Mouse (Mus musculus): ENCODE data around the gene Actr5. TPM values are rescaled to one million over a fixed set of nuclear protein-coding genes. Genes with fewer than 3 reads are reported as not detected.
A peak's percentile ranks its signal among the peaks of the same experiment; 100 is the strongest.

Gene Actr5
- polyA plus RNA-seq, 1 experiment from 2014 or later, result 8.7 TPM

DNA sequence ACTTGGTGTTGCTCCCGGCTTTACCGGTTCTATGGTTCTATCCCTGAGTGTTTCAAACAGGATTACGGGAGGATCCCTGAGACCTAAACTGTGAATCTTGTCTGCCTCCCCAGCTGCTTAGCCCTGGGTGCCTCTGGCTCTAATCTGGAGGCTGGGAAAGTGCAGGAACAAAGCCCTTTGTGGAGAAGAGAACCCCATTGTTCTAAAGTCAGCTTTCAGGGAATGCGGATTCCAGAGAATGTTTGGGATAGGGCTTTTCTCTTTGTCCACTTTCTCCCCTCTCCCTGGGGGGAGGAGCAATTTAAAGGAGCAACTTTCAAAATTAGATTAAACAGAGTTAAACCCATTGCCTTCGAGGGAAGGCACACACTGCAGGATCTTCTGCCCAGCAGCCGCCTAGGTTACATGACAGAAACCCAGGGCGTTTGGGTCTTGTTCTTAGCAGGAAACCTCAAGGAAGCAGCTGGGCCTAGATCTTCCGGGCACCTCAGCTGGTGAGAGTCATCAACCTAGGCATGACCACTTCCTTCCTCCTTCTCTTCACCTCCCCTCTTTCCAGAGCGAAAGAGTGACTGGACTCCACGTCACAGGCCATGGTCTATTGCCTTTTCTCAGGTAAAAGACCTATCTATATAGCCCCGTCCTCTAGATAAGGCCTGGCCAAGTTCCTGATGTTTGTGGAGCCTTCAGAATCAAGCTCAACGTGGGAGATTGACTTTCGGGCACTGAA, 41.5 kb downstream of the Actr5 start:
- Histone ChIP-seq H3K4me1 (ENCODE audit: control insufficient read depth, insufficient read depth, low read length) (peaks cover 11% of the 10 kb centered on the region), H3K27me3 (ENCODE audit: control insufficient read depth, insufficient read depth, low read length) (peaks cover 35% of the 10 kb centered on the region), H3K9ac (ENCODE audit: low read depth, low read length) (no peak overlapping the region), H3K4me3 (ENCODE audit: low read depth, low read length) (no peak overlapping the region), H3K9me3 (replicated peaks; ENCODE audit: control insufficient read depth, low read length) (no peaks in the 10 kb centered on the region), H3K36me3 (ENCODE audit: control insufficient read depth, insufficient read depth, low read length) (no peaks in the 10 kb centered on the region), H3K27ac (ENCODE audit: low read depth, low read length) (no peak overlapping the region), H3K4me2 (no peak overlapping the region; the same call in 1 of the 2 replicates)
- WGBS (ENCODE audit: insufficient replicate concordance), result 33% methylated on average over 13 of the region's 13 CpGs
- no peak for ATAC-seq (replicated peaks; ENCODE audit: insufficient number of reproducible peaks, low FRiP score, low TSS enrichment)

GRCm38 (mm10) chr2:158667022-158667670, 42.5 kb downstream of the Actr5 start:
- Histone ChIP-seq H3K9ac (ENCODE audit: low read depth, low read length) (peak overlapping the region; percentile 68), H3K27me3 (ENCODE audit: control insufficient read depth, insufficient read depth, low read length) (peaks cover 35% of the 10 kb centered on the region), H3K4me2 (peak overlapping the region; percentile 83), H3K4me3 (ENCODE audit: low read depth, low read length) (peak overlapping the region; percentile 56), H3K9me3 (replicated peaks; ENCODE audit: control insufficient read depth, low read length) (no peaks in the 10 kb centered on the region), H3K27ac (ENCODE audit: low read depth, low read length) (no peak overlapping the region), H3K4me1 (ENCODE audit: control insufficient read depth, insufficient read depth, low read length) (peaks cover 11% of the 10 kb centered on the region), H3K36me3 (ENCODE audit: control insufficient read depth, insufficient read depth, low read length) (no peaks in the 10 kb centered on the region)
- under 1% methylated on average over 47 of the region's 47 CpGs for WGBS (ENCODE audit: insufficient replicate concordance)
- ATAC-seq (replicated peaks; ENCODE audit: insufficient number of reproducible peaks, low FRiP score, low TSS enrichment), result peak; percentile 67

DNA sequence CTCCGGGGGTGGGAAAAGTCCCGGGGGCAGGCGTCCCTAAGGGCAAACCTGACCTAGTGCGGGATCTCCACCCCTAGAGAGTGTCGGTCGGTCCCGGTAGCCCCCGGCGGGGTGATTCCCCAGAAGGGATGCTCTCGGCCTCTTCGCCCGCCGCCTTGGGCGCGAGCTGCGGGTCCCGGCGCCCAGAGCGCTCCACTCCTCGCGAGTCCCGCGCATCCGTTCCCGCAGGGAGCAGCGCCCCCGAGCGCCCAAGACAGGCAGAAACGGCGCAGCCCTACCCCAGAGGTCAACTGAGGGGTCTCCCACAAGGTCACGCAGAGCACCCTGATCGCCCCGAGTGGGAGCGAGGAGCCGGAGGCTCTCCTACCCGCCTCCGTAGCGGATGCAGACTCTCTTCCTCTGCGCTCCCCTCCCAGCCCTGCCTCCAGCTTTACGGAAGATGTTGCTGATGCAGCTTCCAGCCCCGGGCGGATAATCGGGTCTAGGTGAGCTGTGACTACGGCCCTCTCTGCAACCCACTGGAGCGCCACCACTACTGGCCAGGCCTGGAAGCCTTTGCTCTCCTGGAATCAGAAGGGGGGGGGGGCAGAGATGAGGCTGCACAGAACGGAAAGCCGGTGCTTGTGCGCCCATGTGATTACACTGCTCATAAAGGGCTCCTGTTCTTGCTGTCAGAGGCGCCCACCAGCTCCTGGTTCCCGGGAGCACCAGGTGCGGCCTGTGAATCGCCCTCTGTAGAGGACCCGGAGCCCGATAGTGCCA, 43.2 kb downstream of the Actr5 start:
- WGBS (ENCODE audit: insufficient replicate concordance), result under 1% methylated on average over 54 of the region's 54 CpGs
- 0 out of 2 replicates have a peak, but pooled peaks have one; percentile 36 for ATAC-seq (replicated peaks; ENCODE audit: insufficient number of reproducible peaks, low FRiP score, low TSS enrichment)
- Histone ChIP-seq H3K4me2 (peak overlapping the region; percentile 83), H3K9ac (ENCODE audit: low read depth, low read length) (peak overlapping the region; percentile 68), H3K4me1 (ENCODE audit: control insufficient read depth, insufficient read depth, low read length) (peaks cover 16% of the 10 kb centered on the region), H3K27me3 (ENCODE audit: control insufficient read depth, insufficient read depth, low read length) (peaks cover 35% of the 10 kb centered on the region), H3K27ac (ENCODE audit: low read depth, low read length) (no peak overlapping the region), H3K4me3 (ENCODE audit: low read depth, low read length) (peak overlapping the region; percentile 56), H3K36me3 (ENCODE audit: control insufficient read depth, insufficient read depth, low read length) (no peaks in the 10 kb centered on the region), H3K9me3 (replicated peaks; ENCODE audit: control insufficient read depth, low read length) (no peaks in the 10 kb centered on the region)

DNA sequence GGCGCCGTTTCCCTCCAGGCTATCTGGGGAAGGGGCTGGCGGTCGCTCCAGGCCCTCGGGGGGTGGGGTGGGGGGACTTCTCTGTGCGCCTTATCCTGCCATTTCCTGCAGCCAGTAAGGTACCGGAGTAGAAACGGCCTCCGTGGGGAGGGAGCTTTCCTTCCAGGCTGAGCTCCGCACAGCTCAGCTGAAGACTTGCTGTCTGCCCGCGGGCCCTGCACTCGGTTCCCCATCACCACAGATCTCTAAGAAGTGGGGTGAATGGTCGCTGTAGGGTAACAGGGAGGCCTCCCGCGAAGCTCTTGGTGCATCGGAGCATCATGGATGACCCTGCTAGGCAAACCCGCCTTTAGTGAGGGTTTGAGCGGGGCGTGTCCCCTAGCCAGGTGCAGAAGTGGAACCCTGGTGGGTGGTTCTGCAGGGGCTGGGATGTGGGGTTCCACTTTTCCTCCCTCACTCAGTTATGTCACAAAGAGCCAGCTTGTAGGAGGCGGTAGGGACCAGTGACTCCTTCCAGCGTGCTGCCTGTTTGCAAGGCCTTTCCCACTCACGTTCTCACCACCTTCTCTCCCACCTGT, 43.8 kb downstream of the Actr5 start:
- H3K4me2 ChIP-seq, result peak overlapping the region; percentile 83
- peaks cover 19% of the 10 kb centered on the region for H3K4me1 ChIP-seq (ENCODE audit: control insufficient read depth, insufficient read depth, low read length)
- H3K27me3 ChIP-seq (ENCODE audit: control insufficient read depth, insufficient read depth, low read length), result peaks cover 35% of the 10 kb centered on the region
- no peak for ATAC-seq (replicated peaks; ENCODE audit: insufficient number of reproducible peaks, low FRiP score, low TSS enrichment)
- 0 out of 2 replicates have a peak overlapping the region, but pooled peaks have one; percentile 4 for H3K27ac ChIP-seq (ENCODE audit: low read depth, low read length)
- no peaks in the 10 kb centered on the region for H3K36me3 ChIP-seq (ENCODE audit: control insufficient read depth, insufficient read depth, low read length)
- H3K9ac ChIP-seq (ENCODE audit: low read depth, low read length), result peak overlapping the region; percentile 68
- 8% methylated on average over 23 of the region's 23 CpGs for WGBS (ENCODE audit: insufficient replicate concordance)
- H3K4me3 ChIP-seq (ENCODE audit: low read depth, low read length), result peak overlapping the region; percentile 56
- H3K9me3 ChIP-seq (replicated peaks; ENCODE audit: control insufficient read depth, low read length), result no peaks in the 10 kb centered on the region

DNA sequence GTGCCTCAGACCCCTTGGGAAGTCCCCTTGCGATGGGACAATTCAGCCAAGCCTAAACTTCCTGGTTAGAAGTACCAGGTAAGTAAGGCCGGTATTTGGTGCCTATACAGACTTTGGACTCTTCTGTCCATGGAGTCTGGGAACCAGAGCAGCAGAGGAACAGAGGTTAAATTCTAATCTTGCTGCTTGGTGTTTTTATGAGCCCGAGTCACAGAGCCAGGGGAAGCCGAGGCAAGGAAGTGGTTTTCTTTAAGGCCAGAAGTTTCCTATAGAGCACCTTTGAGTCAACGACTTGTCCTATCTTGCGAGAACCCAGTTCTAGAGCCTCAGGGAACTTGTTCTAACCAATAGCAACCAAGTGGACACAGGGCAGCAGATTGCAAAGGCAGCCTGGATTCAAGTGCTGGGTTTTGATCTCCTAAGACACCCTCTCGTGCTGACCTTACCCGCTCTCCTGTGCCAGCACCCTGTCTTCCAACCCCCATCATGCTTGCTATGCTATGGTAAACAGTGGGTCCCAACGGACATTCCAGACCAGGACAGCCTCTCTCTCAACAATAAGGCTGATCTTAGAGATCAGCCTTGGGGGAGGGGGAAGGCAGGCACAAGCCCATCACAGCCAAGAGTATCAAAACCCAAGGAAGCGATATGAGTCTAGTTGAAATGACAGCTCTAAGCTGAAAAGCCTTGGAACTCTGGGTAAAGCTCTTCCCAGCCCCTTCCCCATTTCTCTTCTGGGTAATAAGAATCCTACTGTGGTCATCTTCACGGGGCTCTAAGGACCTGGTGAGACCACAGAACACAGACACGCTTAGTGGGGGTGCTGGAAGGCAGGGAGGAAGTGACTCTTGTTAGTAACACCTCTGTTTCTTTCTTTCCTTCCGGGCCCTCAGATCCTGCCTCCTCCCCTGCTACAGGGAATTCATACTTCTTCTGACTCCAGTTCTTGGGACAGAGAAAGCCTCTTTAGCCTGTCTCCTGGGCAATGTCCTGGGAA, 44.8 kb downstream of the Actr5 start:
- H3K27ac ChIP-seq (ENCODE audit: low read depth, low read length), result no peak overlapping the region
- peaks cover 35% of the 10 kb centered on the region for H3K27me3 ChIP-seq (ENCODE audit: control insufficient read depth, insufficient read depth, low read length)
- H3K4me3 ChIP-seq (ENCODE audit: low read depth, low read length), result no peak overlapping the region
- H3K36me3 ChIP-seq (ENCODE audit: control insufficient read depth, insufficient read depth, low read length), result no peaks in the 10 kb centered on the region
- no peak overlapping the region for H3K4me2 ChIP-seq
- no peak overlapping the region for H3K9ac ChIP-seq (ENCODE audit: low read depth, low read length)
- H3K9me3 ChIP-seq (replicated peaks; ENCODE audit: control insufficient read depth, low read length), result no peaks in the 10 kb centered on the region
- 47% methylated on average over 13 of the region's 13 CpGs for WGBS (ENCODE audit: insufficient replicate concordance)
- H3K4me1 ChIP-seq (ENCODE audit: control insufficient read depth, insufficient read depth, low read length), result peaks cover 29% of the 10 kb centered on the region
- no peak for ATAC-seq (replicated peaks; ENCODE audit: insufficient number of reproducible peaks, low FRiP score, low TSS enrichment)

- WGBS (ENCODE audit: insufficient replicate concordance), result 64% methylated on average over 10 of the region's 10 CpGs
- Histone ChIP-seq H3K4me1 (ENCODE audit: control insufficient read depth, insufficient read depth, low read length) (peaks cover 34% of the 10 kb centered on the region), H3K27me3 (ENCODE audit: control insufficient read depth, insufficient read depth, low read length) (peaks cover 33% of the 10 kb centered on the region), H3K4me2 (no peak overlapping the region), H3K9ac (ENCODE audit: low read depth, low read length) (no peak overlapping the region), H3K4me3 (ENCODE audit: low read depth, low read length) (no peak overlapping the region), H3K36me3 (ENCODE audit: control insufficient read depth, insufficient read depth, low read length) (no peaks in the 10 kb centered on the region), H3K27ac (ENCODE audit: low read depth, low read length) (no peak overlapping the region), H3K9me3 (replicated peaks; ENCODE audit: control insufficient read depth, low read length) (no peaks in the 10 kb centered on the region)
- ATAC-seq (replicated peaks; ENCODE audit: insufficient number of reproducible peaks, low FRiP score, low TSS enrichment), result no peak
These were observed 45.9 kb downstream of the Actr5 start for GRCm38 (mm10) chr2:158670571-158670970.

DNA sequence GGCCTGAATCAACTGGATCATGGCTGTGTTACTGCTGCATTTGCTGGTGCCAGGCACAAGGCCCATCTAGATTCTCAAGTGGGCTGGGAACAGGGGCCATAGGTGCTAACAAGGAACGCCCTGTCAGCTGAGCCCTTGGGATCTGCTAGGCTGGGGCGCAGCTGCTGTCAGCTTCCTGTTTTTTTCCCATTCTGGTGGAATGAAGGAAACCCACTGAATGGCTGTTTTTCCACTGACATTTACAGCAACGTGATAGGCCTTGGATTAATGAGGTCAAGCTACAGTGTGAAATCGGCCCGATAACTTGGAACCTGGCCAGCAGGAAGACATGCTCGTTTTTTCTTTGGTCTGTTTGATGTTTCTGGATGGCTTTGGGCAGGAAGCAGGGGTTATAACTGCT, 48.1 kb downstream of the Actr5 start:
- ATAC-seq (replicated peaks; ENCODE audit: insufficient number of reproducible peaks, low FRiP score, low TSS enrichment), result peak; percentile 47; the same call in 1 of the 2 replicates
- H3K27me3 ChIP-seq (ENCODE audit: control insufficient read depth, insufficient read depth, low read length), result peaks cover 16% of the 10 kb centered on the region
- peak overlapping the region; percentile 41; the same call in 1 of the 2 replicates for H3K27ac ChIP-seq (ENCODE audit: low read depth, low read length)
- H3K9me3 ChIP-seq (replicated peaks; ENCODE audit: control insufficient read depth, low read length), result no peaks in the 10 kb centered on the region
- no peak overlapping the region for H3K4me2 ChIP-seq
- H3K4me3 ChIP-seq (ENCODE audit: low read depth, low read length), result no peak overlapping the region
- no peaks in the 10 kb centered on the region for H3K36me3 ChIP-seq (ENCODE audit: control insufficient read depth, insufficient read depth, low read length)
- H3K4me1 ChIP-seq (ENCODE audit: control insufficient read depth, insufficient read depth, low read length), result peaks cover 30% of the 10 kb centered on the region
- H3K9ac ChIP-seq (ENCODE audit: low read depth, low read length), result no peak overlapping the region
- WGBS (ENCODE audit: insufficient replicate concordance), result 35% methylated on average over 6 of the region's 6 CpGs

All from heart, embryonic 11.5 days (tissue).